Mouse (Mus musculus) retina, postnatal 7 days (tissue): ENCODE data around the gene Capn3.

Experiments used
- DNase-seq: peaks from one replicate; pipeline ENCODE4 v3.0.0-alpha.2; 2012; ENCODE audit warnings: low read depth, low spot score

The Capn3 gene

GRCm38 (mm10) chr2:120481921-120482320 lies 26.1 kb downstream of the Capn3 start:
- no peak for DNase-seq

GRCm38 (mm10) chr2:120482506-120483389 lies 26.9 kb downstream of the Capn3 start:
- no peak for DNase-seq

- DNase-seq, result no peak
These were observed 28.4 kb downstream of the Capn3 start for GRCm38 (mm10) chr2:120484241-120484640.

- DNase-seq, result no peak
These were observed 37.4 kb downstream of the Capn3 start for GRCm38 (mm10) chr2:120493254-120493653.

GRCm38 (mm10) chr2:120496511-120496910 lies 40.7 kb downstream of the Capn3 start:
- no peak for DNase-seq

GRCm38 (mm10) chr2:120499971-120500471 lies 44.2 kb downstream of the Capn3 start:
- DNase-seq, result no peak

GRCm38 (mm10) chr2:120501136-120501918 lies 45.5 kb downstream of the Capn3 start:
- DNase-seq, result no peak

GRCm38 (mm10) chr2:120501931-120502604 lies 46.2 kb downstream of the Capn3 start:
- DNase-seq, result no peak

- no peak for DNase-seq
These were observed 46.8 kb downstream of the Capn3 start for GRCm38 (mm10) chr2:120502605-120502990.

GRCm38 (mm10) chr2:120503094-120503493 lies 47.3 kb downstream of the Capn3 start:
- DNase-seq, result no peak

- no peak for DNase-seq
These were observed 48.2 kb downstream of the Capn3 start for GRCm38 (mm10) chr2:120503992-120504391.

- no peak for DNase-seq
These were observed 58.4 kb downstream of the Capn3 start for GRCm38 (mm10) chr2:120514181-120514580.

- no peak for DNase-seq
These were observed 62.9 kb downstream of the Capn3 start for GRCm38 (mm10) chr2:120518547-120519210.

- no peak for DNase-seq
These were observed 71.0 kb downstream of the Capn3 start for GRCm38 (mm10) chr2:120526771-120527170.

- DNase-seq, result no peak
These were observed 73.7 kb downstream of the Capn3 start for GRCm38 (mm10) chr2:120529531-120529930.

GRCm38 (mm10) chr2:120531223-120531622 lies 75.4 kb downstream of the Capn3 start:
- no peak for DNase-seq

- DNase-seq, result no peak
These were observed 83.5 kb downstream of the Capn3 start for GRCm38 (mm10) chr2:120539333-120539732.

GRCm38 (mm10) chr2:120539778-120540208 lies 84.0 kb downstream of the Capn3 start:
- peak; percentile 48 for DNase-seq

- DNase-seq, result no peak
These were observed 88.9 kb downstream of the Capn3 start for GRCm38 (mm10) chr2:120544732-120545131.
